Mouse (Mus musculus): ENCODE data around the gene Rpl9-ps6. TPM values are rescaled to one million over a fixed set of nuclear protein-coding genes. Genes with fewer than 3 reads are reported as not detected.

Gene Rpl9-ps6
- polyA plus RNA-seq, 1 experiment from 2014 or later = 55.6 TPM

DNA sequence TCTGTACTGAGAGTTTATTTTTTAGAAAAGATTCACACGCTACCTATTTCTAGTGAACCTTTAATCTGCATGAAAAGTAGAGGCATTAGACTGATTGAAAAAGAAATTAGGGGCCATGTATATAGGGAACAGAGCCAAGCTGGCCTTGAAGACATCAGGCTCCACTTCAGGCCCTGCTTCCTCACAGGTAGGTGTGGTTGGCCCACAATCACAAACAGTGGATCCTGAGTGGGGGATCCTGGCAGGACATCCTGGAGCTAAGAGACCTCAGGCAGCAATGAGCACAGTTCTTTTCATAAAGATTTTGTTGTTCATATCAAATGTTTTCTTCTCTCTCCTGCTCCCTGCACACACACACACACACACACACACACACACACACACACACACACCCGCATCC, 9.6 kb downstream of the Rpl9-ps6 start:
- ATAC-seq (ENCODE audit: insufficient read depth) = no peak
- Histone ChIP-seq H3K4me2 (no peak overlapping the region), H3K4me1 (replicated peaks) (no peaks in the 10 kb centered on the region), H3K4me3 (replicated peaks) (no peak overlapping the region), H3K9me3 (replicated peaks) (no peaks in the 10 kb centered on the region), H3K27me3 (no peaks in the 10 kb centered on the region), H3K9ac (no peak overlapping the region), H3K36me3 (replicated peaks) (no peaks in the 10 kb centered on the region), H3K27ac (replicated peaks) (no peak overlapping the region)
- 71% methylated on average over 2 of the region's 2 CpGs for WGBS (ENCODE audit: insufficient replicate concordance)

GRCm38 (mm10) chr19:32452231-32452630, 14.1 kb downstream of the Rpl9-ps6 start:
- 70% methylated on average over 4 of the region's 4 CpGs for WGBS (ENCODE audit: insufficient replicate concordance)
- Histone ChIP-seq H3K27me3 (no peaks in the 10 kb centered on the region), H3K9ac (no peak overlapping the region), H3K4me1 (replicated peaks) (no peaks in the 10 kb centered on the region), H3K9me3 (replicated peaks) (no peaks in the 10 kb centered on the region), H3K36me3 (replicated peaks) (no peaks in the 10 kb centered on the region), H3K4me3 (replicated peaks) (no peak overlapping the region), H3K27ac (replicated peaks) (no peak overlapping the region), H3K4me2 (no peak overlapping the region)
- no peak for ATAC-seq (ENCODE audit: insufficient read depth)

DNA sequence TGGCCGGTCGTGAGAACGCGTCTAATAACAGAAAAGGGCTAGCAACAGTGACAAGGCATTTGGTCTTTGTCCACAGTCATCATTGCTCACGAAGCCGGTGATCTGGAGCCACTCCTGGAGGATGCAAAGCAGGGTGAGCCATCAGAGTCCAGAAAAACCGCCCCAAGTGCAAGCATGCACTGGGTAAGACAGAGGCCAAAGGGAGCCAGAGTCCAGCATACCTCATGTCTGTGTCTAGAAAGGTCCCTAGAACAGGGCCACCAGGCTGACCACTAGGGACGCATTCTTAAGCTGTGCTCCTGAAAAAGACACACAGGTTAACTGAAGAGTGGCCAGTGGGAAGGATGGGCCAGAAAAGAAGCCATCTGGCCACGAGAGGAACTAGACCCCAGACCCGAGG, 17.4 kb downstream of the Rpl9-ps6 start:
- no peaks in the 10 kb centered on the region for H3K27me3 ChIP-seq
- 84% methylated on average over 10 of the region's 10 CpGs for WGBS (ENCODE audit: insufficient replicate concordance)
- H3K9ac ChIP-seq = no peak overlapping the region
- no peaks in the 10 kb centered on the region for H3K4me1 ChIP-seq (replicated peaks)
- no peak for ATAC-seq (ENCODE audit: insufficient read depth)
- H3K36me3 ChIP-seq (replicated peaks) = no peaks in the 10 kb centered on the region
- no peaks in the 10 kb centered on the region for H3K9me3 ChIP-seq (replicated peaks)
- no peak overlapping the region for H3K4me3 ChIP-seq (replicated peaks)
- H3K4me2 ChIP-seq = no peak overlapping the region
- H3K27ac ChIP-seq (replicated peaks) = no peak overlapping the region

DNA sequence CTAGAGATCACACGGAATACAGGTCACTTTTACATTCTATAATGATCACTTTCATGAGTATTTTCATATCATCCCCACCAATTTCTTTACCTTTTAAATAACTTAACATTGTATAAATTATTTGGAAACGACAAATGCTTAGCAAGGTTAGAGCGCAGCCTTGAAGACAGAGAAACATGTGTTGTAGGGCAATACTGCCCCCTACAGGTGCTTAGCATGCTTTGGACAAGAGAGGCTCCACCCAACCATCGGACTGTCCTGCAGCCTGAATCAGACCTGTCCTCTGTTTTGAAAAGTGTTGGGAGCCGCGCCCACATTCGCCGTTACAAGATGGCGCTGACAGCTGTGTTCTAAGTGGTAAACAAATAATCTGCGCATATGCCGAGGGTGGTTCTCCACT, 24.8 kb downstream of the Rpl9-ps6 start:
- ATAC-seq (ENCODE audit: insufficient read depth) = no peak
- 88% methylated on average over 11 of the region's 11 CpGs for WGBS (ENCODE audit: insufficient replicate concordance)
- Histone ChIP-seq H3K9ac (no peak overlapping the region), H3K36me3 (replicated peaks) (no peaks in the 10 kb centered on the region), H3K4me3 (replicated peaks) (no peak overlapping the region), H3K27me3 (no peaks in the 10 kb centered on the region), H3K9me3 (replicated peaks) (no peaks in the 10 kb centered on the region), H3K27ac (replicated peaks) (no peak overlapping the region), H3K4me2 (no peak overlapping the region), H3K4me1 (replicated peaks) (peaks cover 11% of the 10 kb centered on the region)

DNA sequence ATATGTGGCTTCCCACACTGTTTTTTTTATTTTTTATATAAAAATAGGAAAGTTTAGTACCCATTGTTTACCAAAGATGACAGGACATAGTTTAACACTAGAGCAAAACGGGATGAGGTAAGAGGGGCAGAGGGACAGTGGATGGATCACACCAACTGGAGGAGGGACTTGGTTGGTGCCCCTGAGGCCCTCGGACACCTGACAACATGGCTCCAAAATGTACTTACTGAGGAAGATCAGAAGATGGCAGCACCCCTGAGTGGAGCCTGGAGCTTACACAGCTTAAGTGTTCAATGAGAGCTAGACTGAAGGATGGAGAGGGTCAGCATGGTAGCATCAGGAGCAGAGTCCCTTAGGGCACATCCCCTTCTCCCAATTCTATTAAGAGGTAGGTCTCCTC, 27.0 kb downstream of the Rpl9-ps6 start:
- ATAC-seq (ENCODE audit: insufficient read depth) = no peak
- H3K27me3 ChIP-seq = no peaks in the 10 kb centered on the region
- 71% methylated on average over 2 of the region's 2 CpGs for WGBS (ENCODE audit: insufficient replicate concordance)
- H3K9ac ChIP-seq = no peak overlapping the region
- no peaks in the 10 kb centered on the region for H3K9me3 ChIP-seq (replicated peaks)
- H3K36me3 ChIP-seq (replicated peaks) = no peaks in the 10 kb centered on the region
- H3K4me1 ChIP-seq (replicated peaks) = peaks cover 11% of the 10 kb centered on the region
- no peak overlapping the region for H3K4me3 ChIP-seq (replicated peaks)
- no peak overlapping the region for H3K4me2 ChIP-seq
- H3K27ac ChIP-seq (replicated peaks) = no peak overlapping the region

DNA sequence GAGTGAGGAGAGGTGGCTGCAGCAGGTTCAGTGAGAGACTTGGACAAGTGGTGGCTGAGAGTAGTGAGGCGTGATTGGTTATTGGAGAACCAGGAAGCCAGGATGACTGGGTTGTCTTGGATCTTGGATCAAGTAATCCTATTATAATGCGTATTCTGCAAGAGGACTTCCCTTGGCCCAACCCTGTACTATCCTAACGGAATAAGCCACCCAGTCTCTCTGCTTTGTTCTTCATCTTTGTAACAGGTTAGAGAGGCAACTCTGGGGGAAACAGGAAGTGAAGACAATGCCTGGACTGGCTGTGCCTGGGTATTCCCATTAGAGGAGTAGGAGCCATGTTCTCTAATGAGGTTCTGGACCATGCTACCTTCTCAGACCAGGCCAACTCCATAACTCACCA, 40.5 kb downstream of the Rpl9-ps6 start:
- H3K9ac ChIP-seq = no peak overlapping the region
- no peak for ATAC-seq (ENCODE audit: insufficient read depth)
- no peak overlapping the region for H3K27ac ChIP-seq (replicated peaks)
- 70% methylated on average over 3 of the region's 3 CpGs for WGBS (ENCODE audit: insufficient replicate concordance)
- H3K36me3 ChIP-seq (replicated peaks) = no peaks in the 10 kb centered on the region
- H3K4me1 ChIP-seq (replicated peaks) = no peaks in the 10 kb centered on the region
- no peaks in the 10 kb centered on the region for H3K9me3 ChIP-seq (replicated peaks)
- H3K27me3 ChIP-seq = no peaks in the 10 kb centered on the region
- no peak overlapping the region for H3K4me2 ChIP-seq
- H3K4me3 ChIP-seq (replicated peaks) = no peak overlapping the region

DNA sequence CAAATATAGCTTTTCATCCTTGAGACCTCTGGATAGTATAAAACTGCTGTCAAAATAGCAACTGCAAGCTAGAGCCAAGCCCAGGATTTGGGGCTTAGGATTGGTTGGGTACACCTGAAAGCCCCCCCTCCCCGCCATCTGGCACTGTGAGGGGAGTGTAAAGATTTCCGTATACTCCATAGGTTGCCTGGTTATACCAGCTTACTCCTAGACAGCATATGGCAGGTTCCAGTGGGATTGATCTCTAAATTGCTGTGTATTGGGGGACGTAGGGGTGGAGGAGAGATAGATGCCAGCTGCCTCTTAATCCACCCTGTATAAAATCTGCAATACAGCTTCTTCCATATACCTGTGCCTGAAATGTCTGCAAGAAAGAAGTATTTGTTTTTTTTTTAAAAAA, 41.7 kb downstream of the Rpl9-ps6 start:
- H3K9me3 ChIP-seq (replicated peaks) = no peaks in the 10 kb centered on the region
- H3K4me1 ChIP-seq (replicated peaks) = no peaks in the 10 kb centered on the region
- no peak overlapping the region for H3K27ac ChIP-seq (replicated peaks)
- no peaks in the 10 kb centered on the region for H3K36me3 ChIP-seq (replicated peaks)
- no peak overlapping the region for H3K4me2 ChIP-seq
- no peaks in the 10 kb centered on the region for H3K27me3 ChIP-seq
- H3K9ac ChIP-seq = no peak overlapping the region
- 65% methylated on average over 3 of the region's 3 CpGs for WGBS (ENCODE audit: insufficient replicate concordance)
- H3K4me3 ChIP-seq (replicated peaks) = no peak overlapping the region
- ATAC-seq (ENCODE audit: insufficient read depth) = no peak

- Histone ChIP-seq H3K4me2 (no peak overlapping the region), H3K27ac (replicated peaks) (no peak overlapping the region), H3K36me3 (replicated peaks) (no peaks in the 10 kb centered on the region), H3K4me3 (replicated peaks) (no peak overlapping the region), H3K9ac (no peak overlapping the region), H3K4me1 (replicated peaks) (no peaks in the 10 kb centered on the region), H3K27me3 (no peaks in the 10 kb centered on the region), H3K9me3 (replicated peaks) (no peaks in the 10 kb centered on the region)
- ATAC-seq (ENCODE audit: insufficient read depth) = no peak
- WGBS (ENCODE audit: insufficient replicate concordance) = 40% methylated on average over 3 of the region's 3 CpGs
Observed at GRCm38 (mm10) chr19:32419069-32419468, 47.3 kb downstream of the Rpl9-ps6 start.

DNA sequence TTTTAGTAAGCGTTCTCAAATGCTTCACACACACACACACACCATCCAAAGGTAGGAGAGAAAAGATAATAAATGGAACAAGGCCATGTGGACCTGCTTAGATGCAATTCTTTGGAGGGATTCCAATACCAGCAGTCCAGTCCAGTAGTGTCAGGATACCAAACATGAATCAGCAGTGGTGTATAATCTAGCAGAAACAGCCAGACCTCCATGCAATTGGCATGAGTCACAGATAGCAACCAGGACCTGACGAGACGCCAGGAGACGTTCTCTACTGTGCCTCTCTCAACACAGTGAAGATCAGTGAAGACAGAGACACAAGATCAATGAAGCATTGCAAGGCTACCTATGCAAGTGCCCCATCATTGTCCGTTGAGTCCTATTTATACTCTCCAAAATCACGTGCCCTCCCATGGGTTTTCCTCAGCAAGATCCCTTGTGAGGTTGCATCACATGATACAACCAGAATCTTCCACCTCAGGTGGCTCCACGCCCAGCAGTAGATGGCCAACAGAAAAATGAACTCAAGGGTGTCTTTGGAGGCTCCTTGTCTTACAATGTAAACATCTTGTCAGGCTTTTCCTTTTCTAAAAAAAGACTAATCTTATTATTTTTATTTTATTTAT, 49.6 kb downstream of the Rpl9-ps6 start:
- Histone ChIP-seq H3K4me3 (replicated peaks) (no peak overlapping the region), H3K36me3 (replicated peaks) (no peaks in the 10 kb centered on the region), H3K4me2 (no peak overlapping the region), H3K27me3 (no peaks in the 10 kb centered on the region), H3K4me1 (replicated peaks) (no peaks in the 10 kb centered on the region), H3K9me3 (replicated peaks) (no peaks in the 10 kb centered on the region), H3K27ac (replicated peaks) (no peak overlapping the region), H3K9ac (no peak overlapping the region)
- WGBS (ENCODE audit: insufficient replicate concordance) = 46% methylated on average over 7 of the region's 7 CpGs
- no peak for ATAC-seq (ENCODE audit: insufficient read depth)

Other genes starting within 250 kb of the Rpl9-ps6 start
- 24.8 and 29.8 TPM in 2 replicates for gene Sgms1, start 76.9 kb downstream of the Rpl9-ps6 start, polyA plus RNA-seq (2015; fragmentation: Nextera tagmentation; extraction: Ambion mirVana)
- gene Minpp1, start 19.2 kb upstream of the Rpl9-ps6 start, polyA plus RNA-seq (2015; fragmentation: Nextera tagmentation; extraction: Ambion mirVana) = 82.9 and 84.9 TPM in 2 replicates
- gene Papss2, start 129.2 kb upstream of the Rpl9-ps6 start, polyA plus RNA-seq (2015; fragmentation: Nextera tagmentation; extraction: Ambion mirVana) = 5.9 and 6.6 TPM in 2 replicates